Mouse (Mus musculus) retina, postnatal 1 day (tissue): ENCODE measurements around the gene Stx6.
A peak's percentile ranks its signal among the peaks of the same experiment; 100 is the strongest.
"Not testable (repeated sequence)": the region's sequence is repeated elsewhere in the genome, so short reads cannot be mapped to it uniquely, and the experiment has no call there.

Experiments used
- DNase-seq: peaks from one replicate; pipeline ENCODE4 v3.0.0-alpha.2; 2012

Stx6 gene

DNA sequence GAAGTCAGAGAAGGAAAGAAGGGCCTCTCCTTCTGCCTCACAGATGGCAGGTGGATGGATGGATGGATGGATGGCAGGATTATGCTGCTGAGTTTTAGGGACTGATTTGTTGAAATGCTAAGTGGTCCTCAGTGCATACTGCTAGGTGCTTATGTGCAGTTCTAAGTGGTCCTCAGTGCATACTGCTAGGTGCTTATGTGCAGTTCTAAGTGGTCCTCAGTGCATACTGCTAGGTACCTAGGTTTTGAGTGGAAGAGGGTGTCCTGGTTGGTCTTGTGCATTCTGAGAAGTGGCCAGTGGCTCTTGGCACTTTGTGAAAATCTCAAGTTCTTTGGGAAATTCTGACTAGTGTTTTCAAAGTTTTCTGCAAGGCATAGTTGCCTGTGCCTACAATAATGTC, 11.4 kb downstream of the Stx6 start:
- no peak for DNase-seq

- no peak for DNase-seq
These were observed 14.6 kb downstream of the Stx6 start for GRCm38 (mm10) chr1:155172895-155173643.

DNA sequence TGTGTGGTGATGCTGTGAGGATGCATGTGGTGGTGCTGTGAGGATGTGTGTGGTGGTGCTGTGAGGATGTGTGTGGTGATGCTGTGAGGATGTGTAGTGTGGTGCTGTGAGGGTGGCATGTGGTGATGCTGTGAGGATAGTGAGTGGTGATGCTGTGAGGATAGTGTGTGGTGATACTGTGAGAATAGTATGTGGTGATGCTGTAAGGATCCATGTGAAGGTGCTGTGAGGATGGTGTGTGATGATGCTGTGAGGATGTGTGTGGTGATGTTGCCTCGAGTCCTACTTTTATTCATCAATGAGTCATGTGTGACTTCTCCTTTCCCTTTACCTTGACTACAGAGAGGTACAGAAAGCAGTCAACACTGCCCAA, 15.1 kb downstream of the Stx6 start:
- not testable (repeated sequence) for DNase-seq

- no peak for DNase-seq
These were observed 15.9 kb downstream of the Stx6 start for GRCm38 (mm10) chr1:155174424-155174823.

DNA sequence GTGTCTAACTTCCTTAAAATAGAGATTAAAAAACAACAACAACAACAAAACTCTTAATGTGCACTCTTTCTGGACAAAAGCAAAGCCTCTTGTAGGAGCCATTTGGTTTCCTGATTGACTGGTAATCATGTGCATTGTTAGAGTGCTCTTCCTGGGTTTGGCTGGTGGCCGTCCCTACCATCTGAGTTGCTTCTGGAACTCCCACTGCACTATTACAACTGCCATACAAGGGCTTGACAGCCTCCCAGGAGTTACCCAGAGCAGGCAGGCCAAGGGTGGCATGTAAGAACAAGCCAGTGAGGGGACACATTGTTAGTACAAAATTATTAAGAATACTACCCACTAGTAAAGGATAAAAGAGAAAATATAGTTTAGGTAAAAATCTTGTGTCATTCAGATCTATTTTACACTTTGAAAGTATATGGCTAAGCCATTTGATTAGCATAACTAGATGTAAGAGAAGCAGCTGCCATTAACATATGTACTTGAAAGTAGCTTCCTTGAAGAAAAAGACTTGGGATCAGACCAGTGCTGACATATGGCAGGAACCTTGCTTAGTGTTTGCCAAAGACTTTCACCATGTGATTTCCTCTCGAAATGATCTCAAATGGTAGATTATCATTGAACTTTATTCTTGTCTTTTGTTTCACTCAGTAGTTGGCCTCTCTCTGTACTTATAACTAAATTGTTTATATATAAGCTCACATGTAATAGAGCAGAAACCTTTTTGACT, 19.8 kb downstream of the Stx6 start:
- no peak for DNase-seq

- no peak for DNase-seq
These were observed 25.7 kb downstream of the Stx6 start for GRCm38 (mm10) chr1:155184191-155184590.

DNA sequence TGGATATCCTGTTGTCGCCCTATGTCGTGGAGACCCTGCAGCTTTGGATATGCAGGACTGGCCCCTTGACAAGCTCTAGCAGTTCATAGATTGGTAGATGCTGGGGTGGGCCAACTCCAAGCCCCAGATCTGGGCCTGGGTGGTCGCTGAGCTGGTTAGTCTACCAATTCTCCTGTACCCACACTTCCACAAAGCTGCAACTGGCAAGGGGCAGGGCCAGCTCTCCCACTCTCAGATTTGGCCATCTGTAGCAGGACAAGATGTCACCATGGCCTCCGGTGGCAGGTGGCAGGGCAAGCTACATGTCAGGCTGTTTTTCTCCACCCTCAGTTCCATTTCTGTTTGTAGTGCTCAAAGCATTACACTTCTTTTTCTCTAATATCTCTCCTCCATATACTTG, 30.1 kb downstream of the Stx6 start:
- no peak for DNase-seq

DNA sequence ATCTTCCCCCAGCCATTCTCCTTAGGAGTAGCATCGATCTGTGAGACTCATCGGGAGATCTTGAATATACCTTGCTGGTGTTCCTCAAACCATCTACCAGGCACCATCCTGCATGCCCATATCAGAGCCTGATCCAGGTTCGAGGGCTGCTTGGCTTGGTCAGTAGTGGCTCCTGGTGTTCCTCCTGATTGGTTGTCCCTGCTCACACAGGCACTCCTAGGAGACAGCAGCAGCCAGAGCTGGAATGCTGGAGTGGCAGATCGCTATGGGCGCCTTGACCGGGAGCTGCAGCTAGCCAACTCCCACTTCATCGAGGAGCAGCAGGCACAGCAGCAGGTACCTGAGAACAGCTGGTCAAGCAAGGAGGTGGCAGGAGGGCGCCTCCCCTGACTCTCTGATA, 32.7 kb downstream of the Stx6 start:
- DNase-seq = no peak

- peak; percentile 67 for DNase-seq
These were observed 33.2 kb downstream of the Stx6 start for GRCm38 (mm10) chr1:155191671-155192070.

DNA sequence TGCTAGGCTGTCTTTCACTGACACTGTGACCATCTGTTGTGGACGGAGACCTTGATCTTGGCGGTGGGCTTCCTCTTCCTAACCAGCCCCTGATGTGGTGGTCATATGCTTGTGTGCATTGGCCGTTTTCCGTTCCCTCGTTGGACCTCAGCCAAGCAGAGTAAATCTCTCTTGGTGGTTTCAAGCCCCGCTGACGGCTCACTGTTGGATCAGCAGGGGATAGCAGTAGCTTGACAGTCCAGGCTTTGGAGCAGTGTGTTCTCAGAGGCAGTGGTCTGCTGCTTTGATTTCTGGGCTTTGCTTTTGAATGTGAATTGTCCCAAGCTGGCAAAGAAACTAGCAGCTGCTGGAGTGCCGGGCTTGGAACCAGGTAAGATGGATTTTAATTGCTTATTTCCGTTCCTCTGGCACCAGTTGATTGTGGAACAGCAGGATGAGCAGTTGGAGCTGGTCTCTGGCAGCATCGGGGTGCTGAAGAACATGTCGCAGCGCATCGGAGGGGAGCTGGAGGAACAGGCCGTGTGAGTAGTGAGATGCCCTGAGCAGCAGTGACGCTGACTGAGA, 34.4 kb downstream of the Stx6 start:
- DNase-seq = peak; percentile 68

DNA sequence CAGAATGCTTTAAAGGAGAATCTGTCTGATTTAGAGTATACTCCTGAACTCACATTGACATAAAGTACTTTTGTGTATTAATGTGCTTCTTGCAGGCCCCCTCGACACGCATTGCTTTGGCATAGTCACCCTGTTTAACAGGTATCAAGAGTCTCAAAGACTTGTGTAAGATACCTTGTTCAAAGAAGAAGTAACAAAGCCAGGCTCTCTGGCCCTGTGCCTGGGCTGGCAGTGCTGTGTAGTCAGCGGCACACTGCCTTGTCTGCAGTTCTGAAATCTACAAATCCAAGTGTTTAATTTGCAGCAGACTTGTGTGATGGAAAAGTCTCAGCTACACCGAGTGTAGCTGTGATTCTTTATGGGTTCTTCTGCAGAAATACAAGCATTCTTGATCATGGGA, 38.2 kb downstream of the Stx6 start:
- DNase-seq = no peak

GRCm38 (mm10) chr1:155199522-155199921, 41.0 kb downstream of the Stx6 start:
- DNase-seq = no peak

DNA sequence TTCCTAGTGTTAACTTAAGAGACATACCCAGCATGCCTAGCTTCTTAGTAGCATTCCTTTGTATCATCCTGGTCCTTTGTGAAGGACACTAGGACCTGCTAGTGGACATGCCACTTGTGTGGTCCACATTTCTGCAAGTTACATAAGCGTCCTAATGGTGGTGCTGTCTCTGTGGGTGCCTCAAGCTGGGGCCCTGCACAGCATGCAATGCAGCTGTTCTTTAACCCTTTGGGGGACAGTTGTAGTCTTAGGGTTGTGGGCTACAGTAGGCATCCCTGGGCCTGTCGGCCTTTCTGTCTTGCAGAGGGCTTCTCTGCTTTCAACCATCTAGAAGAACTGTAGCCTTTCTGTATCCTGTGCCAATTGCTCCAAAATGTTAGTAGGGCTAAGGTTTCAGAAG, 42.5 kb downstream of the Stx6 start:
- DNase-seq = no peak

GRCm38 (mm10) chr1:155201373-155201879, 42.9 kb downstream of the Stx6 start:
- peak; percentile 59 for DNase-seq

DNA sequence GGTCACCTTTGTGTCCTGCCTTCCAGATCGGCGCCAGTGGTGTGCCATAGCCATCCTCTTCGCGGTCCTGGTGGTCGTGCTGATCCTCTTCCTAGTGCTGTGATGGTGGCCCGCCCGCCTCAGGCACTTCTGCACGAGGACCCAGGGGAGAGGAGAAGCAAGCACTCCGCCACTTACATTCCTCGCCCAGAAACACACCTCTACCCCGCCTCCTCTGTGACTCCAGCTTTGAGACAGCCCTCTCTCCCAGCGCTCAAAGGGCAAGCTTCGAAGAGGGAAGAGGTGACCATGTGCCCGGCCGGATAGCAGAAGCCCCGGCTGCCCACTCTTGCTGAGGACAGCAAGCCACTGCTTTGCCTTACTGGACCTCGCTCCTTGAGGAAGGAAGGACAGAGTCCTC, 43.4 kb downstream of the Stx6 start:
- DNase-seq = no peak

GRCm38 (mm10) chr1:155202472-155202871, 44.0 kb downstream of the Stx6 start:
- no peak for DNase-seq

DNA sequence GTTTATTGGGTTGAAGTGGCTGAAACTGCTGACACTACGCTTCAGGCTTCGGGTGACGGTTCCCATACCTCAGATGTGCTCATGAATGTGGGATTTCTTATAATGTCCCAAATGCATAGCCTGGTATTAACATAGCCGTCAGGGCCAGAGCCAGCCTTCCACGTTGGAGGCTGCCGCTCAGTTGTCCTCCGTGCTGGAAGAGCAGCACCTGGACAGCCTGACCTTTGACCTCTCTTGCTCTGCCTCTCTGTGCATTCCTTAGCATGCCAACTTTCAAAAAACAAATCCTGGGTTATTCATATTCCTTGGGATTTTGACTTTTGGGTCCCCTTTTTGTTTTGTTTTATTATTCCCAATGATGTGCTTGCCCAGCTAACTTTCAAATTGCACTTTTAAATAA, 44.6 kb downstream of the Stx6 start:
- DNase-seq = no peak

DNA sequence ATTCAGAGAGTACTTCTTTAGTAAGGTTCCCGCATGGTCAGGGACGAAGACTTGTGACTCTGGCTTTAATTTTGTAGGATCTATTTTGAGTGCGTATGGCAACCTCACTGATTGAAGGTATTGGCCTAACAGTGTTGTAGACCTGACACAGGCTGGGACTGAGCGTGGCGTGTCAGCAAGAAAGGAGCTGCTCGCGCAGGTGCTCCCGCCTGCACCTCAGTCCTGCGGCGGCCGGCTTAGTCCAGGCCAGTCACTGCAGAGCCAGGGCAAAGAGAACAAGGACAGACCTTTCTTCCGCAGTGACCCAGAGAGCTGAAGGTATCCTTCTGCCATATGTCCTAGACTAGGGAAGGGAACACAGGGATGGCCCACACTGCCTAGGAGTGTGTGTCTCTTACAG, 45.4 kb downstream of the Stx6 start:
- no peak for DNase-seq

- peak; percentile 62 for DNase-seq
These were observed 46.1 kb downstream of the Stx6 start for GRCm38 (mm10) chr1:155204560-155205162.

GRCm38 (mm10) chr1:155205311-155205710, 46.8 kb downstream of the Stx6 start:
- DNase-seq = peak; percentile 58

- peak; percentile 89 for DNase-seq
These were observed 47.5 kb downstream of the Stx6 start for GRCm38 (mm10) chr1:155205822-155206660.

DNA sequence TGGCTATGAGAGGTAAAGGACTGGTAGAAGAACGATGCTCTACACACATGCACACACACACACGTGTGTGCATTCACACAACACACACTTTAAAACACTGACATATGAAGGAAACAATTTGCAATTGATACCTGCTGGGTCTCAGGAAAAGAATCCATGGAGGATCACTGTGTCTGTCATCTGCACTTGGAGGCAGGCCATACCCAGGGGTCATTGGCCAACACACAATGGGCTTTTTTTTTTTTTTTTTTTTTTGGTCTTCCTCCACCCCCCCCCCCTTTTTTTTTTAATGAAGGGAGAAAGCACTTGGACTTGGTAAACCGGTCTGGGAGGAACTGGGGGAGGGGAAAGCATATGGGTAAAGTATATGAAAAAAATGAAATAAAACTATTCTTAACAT, 49.3 kb downstream of the Stx6 start:
- DNase-seq = no peak
